Mouse (Mus musculus) cortical plate, adult 2 months (tissue): ENCODE data around the gene Cbwd1.

Experiments used
- CTCF ChIP-seq: fragments of 200-500 bp; IDR thresholded peaks from 2 replicates; pipeline ENCODE4 v1.5.1; 2011; ENCODE audit warnings: mild to moderate bottlenecking, control low read depth, low read length; ENCODE audit not compliant: insufficient read depth; ENCODE audit errors: extremely low read depth
- POLR2A ChIP-seq: fragments of 200-500 bp; IDR thresholded peaks from 2 replicates; pipeline ENCODE4 v1.6.1; 2011; ENCODE audit warnings: mild to moderate bottlenecking, low read length, control low read depth; ENCODE audit not compliant: insufficient read depth; ENCODE audit errors: extremely low read depth

GRCm38 (mm10) chr19:24908385-24909155, 52.8 kb downstream of the Cbwd1 start:
- TF ChIP-seq POLR2A (no peak), CTCF (no peak)
